Mouse (Mus musculus) left cerebral cortex, postnatal 10 days (tissue): Measurements from ENCODE around the gene Bnc1. TPM values are rescaled to one million over a fixed set of nuclear protein-coding genes. Genes with fewer than 3 reads are reported as not detected.

Source experiments
- DNase-seq, 2 experiments: peaks; one replicate each; pipeline ENCODE4 v3.0.0; 2021 to 2022; ENCODE audit warnings: low spot score in 2 of 2, mixed read lengths in 1 of 2; ENCODE audit errors: extremely low spot score in 1 of 2
- intact Hi-C: fragments of 180-260 bp; cut with DNase I; formaldehyde crosslinking; loops from one replicate; pipeline ENCODE4 v1.15.1; 2025
- total RNA-seq, 2 experiments: library from RNA; stranded (reverse); gene quantifications; 2 replicates each; pipeline ENCODE4 v1.2.3; 2021

The Bnc1 gene
- total RNA-seq, 2 experiments from 2014 or later = not detected

- intact Hi-C loops = no loop called here
- DNase-seq = no peak
Measured at GRCm38 (mm10) chr7:81983651-81984050, 8.4 kb downstream of the Bnc1 start.

GRCm38 (mm10) chr7:81978304-81978703, 13.8 kb downstream of the Bnc1 start:
- no peak for DNase-seq
- intact Hi-C loops = no loop called here

GRCm38 (mm10) chr7:81974616-81975015, 17.5 kb downstream of the Bnc1 start:
- DNase-seq = no peak
- intact Hi-C loops = no loop called here

- intact Hi-C loops = no loop called here
- DNase-seq = no peak
Measured at GRCm38 (mm10) chr7:81973939-81974338, 18.2 kb downstream of the Bnc1 start.

- intact Hi-C loops = no loop called here
- no peak for DNase-seq
Measured at GRCm38 (mm10) chr7:81973339-81973738, 18.8 kb downstream of the Bnc1 start.

- intact Hi-C loops = no loop called here
- no peak for DNase-seq
Measured at GRCm38 (mm10) chr7:81968975-81969374, 23.1 kb downstream of the Bnc1 start.

- intact Hi-C loops = no loop called here
- no peak for DNase-seq
Measured at GRCm38 (mm10) chr7:81968451-81968850, 23.6 kb downstream of the Bnc1 start.

- intact Hi-C loops = no loop called here
- DNase-seq = no peak
Measured at GRCm38 (mm10) chr7:81966195-81966594, 25.9 kb downstream of the Bnc1 start.

- intact Hi-C loops = loop anchor here (2.0 kb wide), 2 partner anchors 159 to 305 kb away; no protein-coding TSS in a partner anchor
- peak in 1 of 2 experiments; percentile 44 for DNase-seq
Measured at GRCm38 (mm10) chr7:81959704-81960103, 32.4 kb downstream of the Bnc1 start.

GRCm38 (mm10) chr7:81954208-81954846, 37.8 kb downstream of the Bnc1 start:
- intact Hi-C loops = no loop called here
- DNase-seq = peak in 1 of 2 experiments; percentile 37

- intact Hi-C loops = no loop called here
- no peak for DNase-seq
Measured at GRCm38 (mm10) chr7:81950499-81950898, 41.6 kb downstream of the Bnc1 start.

GRCm38 (mm10) chr7:81945398-81945797, 46.7 kb downstream of the Bnc1 start:
- intact Hi-C loops = no loop called here
- DNase-seq = no peak

- intact Hi-C loops = loop anchor here (10.0 kb wide), 1 partner anchor 110 kb away; the partner anchor contains the start of gene Btbd1
Measured at GRCm38 (mm10) chr7:81934806-81935205, 57.3 kb downstream of the Bnc1 start.

GRCm38 (mm10) chr7:81934267-81934745, 57.8 kb downstream of the Bnc1 start, which contains the start of gene Hdgfl3:
Hdgfl3 (minus strand) TSS chr7:81934473.
- intact Hi-C loops = loop anchor here (10.0 kb wide), 1 partner anchor 110 kb away; the partner anchor contains the start of gene Btbd1
- DNase-seq = peak; percentile 73 to 93

More at GRCm38 (mm10) chr7:81934806-81935205, 57.3 kb downstream of the Bnc1 start:
- DNase-seq = no peak

- intact Hi-C loops = loop anchor here (10.0 kb wide), 1 partner anchor 109 kb away; the partner anchor contains the start of gene Btbd1
- peak; percentile 20 to 86 for DNase-seq
Measured at GRCm38 (mm10) chr7:81933601-81934266, 58.4 kb downstream of the Bnc1 start.

- peak in 1 of 2 experiments; percentile 9 for DNase-seq
- intact Hi-C loops = loop anchor here (10.0 kb wide), 1 partner anchor 108 kb away; the partner anchor contains the start of gene Btbd1
Measured at GRCm38 (mm10) chr7:81933061-81933600, 59.0 kb downstream of the Bnc1 start.

- no peak for DNase-seq
- intact Hi-C loops = loop anchor here (10.0 kb wide), 1 partner anchor 108 kb away; the partner anchor contains the start of gene Btbd1
Measured at GRCm38 (mm10) chr7:81932521-81933045, 59.5 kb downstream of the Bnc1 start.

GRCm38 (mm10) chr7:81928998-81929397, 63.1 kb downstream of the Bnc1 start:
- intact Hi-C loops = no loop called here
- no peak for DNase-seq

GRCm38 (mm10) chr7:81921379-81921952, 70.6 kb downstream of the Bnc1 start:
- intact Hi-C loops = no loop called here

More at GRCm38 (mm10) chr7:81921379-81921952, 70.6 kb downstream of the Bnc1 start:
- no peak for DNase-seq
